Mouse (Mus musculus) cerebellum, postnatal 4 days (tissue): Measurements from ENCODE around the gene Vash1.

ENCODE experiments used
- DNase-seq, 2 experiments: peaks; one replicate each; pipeline ENCODE4 v3.0.0; 2022; ENCODE audit warnings: low spot score in 2 of 2, mixed read lengths in 1 of 2

Vash1 gene

GRCm38 (mm10) chr12:86716962-86717361 lies 38.5 kb downstream of the Vash1 start:
- DNase-seq, result no peak

GRCm38 (mm10) chr12:86719961-86720639 lies 41.6 kb downstream of the Vash1 start:
- no peak for DNase-seq

- DNase-seq, result no peak
These were observed 43.0 kb downstream of the Vash1 start for GRCm38 (mm10) chr12:86721453-86721852.

- DNase-seq, result no peak
These were observed 45.8 kb downstream of the Vash1 start for GRCm38 (mm10) chr12:86724300-86724699.

DNA sequence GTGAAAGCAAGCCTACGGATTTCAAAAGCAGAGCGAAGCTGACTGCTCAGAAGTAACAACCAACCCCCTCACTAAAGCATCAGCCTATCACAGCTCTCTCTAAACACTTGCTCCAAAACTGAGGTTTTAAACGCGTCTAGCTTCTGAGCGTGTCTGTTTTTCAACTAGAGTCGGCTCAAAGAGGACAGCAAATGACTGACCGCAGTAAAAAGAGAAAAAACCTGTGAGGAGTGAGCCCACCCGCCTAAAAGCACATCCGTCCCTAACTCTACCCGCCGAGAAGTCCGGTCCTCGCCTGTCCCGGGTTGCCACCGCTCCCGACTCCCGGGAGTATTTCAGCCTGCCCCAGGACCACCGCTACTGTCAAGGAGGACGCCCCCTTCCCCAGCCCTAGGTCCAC lies 47.2 kb downstream of the Vash1 start:
- no peak for DNase-seq

- DNase-seq, result peak; percentile 90 to 95
These were observed 47.7 kb downstream of the Vash1 start, which contains the start of gene Angel1 for GRCm38 (mm10) chr12:86726120-86726640. Angel1 (minus strand) TSS chr12:86726460.

- no peak for DNase-seq
These were observed 55.9 kb downstream of the Vash1 start, which contains the start of gene Lrrc74a for GRCm38 (mm10) chr12:86734319-86734810. Lrrc74a (plus strand) TSS chr12:86734369.
